Mouse (Mus musculus) brown adipose tissue, adult 24 weeks (tissue): ENCODE measurements around the gene Slc30a7. TPM values are rescaled to one million over a fixed set of nuclear protein-coding genes. Genes with fewer than 3 reads are reported as not detected.
"Not testable (repeated sequence)": the region's sequence is repeated elsewhere in the genome, so short reads cannot be mapped to it uniquely, and the experiment has no call there.

Source experiments
- H3K27ac ChIP-seq: fragments of 200-500 bp; replicated peaks from 2 replicates; pipeline ENCODE4 v1.5.1; 2012; ENCODE audit warnings: low read depth, mild to moderate bottlenecking, low read length
- H3K4me1 ChIP-seq: fragments of 200-500 bp; 2 replicates; pipeline ENCODE4 v1.6.1; 2012; ENCODE audit warnings: low read length, mixed read lengths; ENCODE audit not compliant: control insufficient read depth, insufficient read depth, insufficient read length
- H3K4me3 ChIP-seq: fragments of 200-500 bp; 2 replicates; pipeline ENCODE4 v1.5.1; 2012; ENCODE audit warnings: low read depth, mild to moderate bottlenecking, low read length, moderate library complexity; ENCODE audit not compliant: insufficient read depth
- polyA plus RNA-seq: library from polyadenylated mRNA; stranded (reverse); fragments of >200 nt; gene quantifications from 2 replicates; pipeline ENCODE4 v1.2.4, GENCODE M21; 2012; ENCODE audit not compliant: missing spikeins, insufficient read depth, insufficient read length

Slc30a7 gene
- polyA plus RNA-seq, 1 experiment, result 2.1 TPM

GRCm38 (mm10) chr3:115944376-115944775 is 62.8 kb downstream of the Slc30a7 start:
- Histone ChIP-seq H3K4me3 (no peak overlapping the region), H3K27ac (no peak overlapping the region), H3K4me1 (no peaks in the 10 kb centered on the region)

GRCm38 (mm10) chr3:115941464-115941863 is 65.7 kb downstream of the Slc30a7 start:
- no peak overlapping the region for H3K4me3 ChIP-seq

GRCm38 (mm10) chr3:115940510-115940909 is 66.7 kb downstream of the Slc30a7 start:
- H3K27ac ChIP-seq, result no peak overlapping the region
- no peaks in the 10 kb centered on the region for H3K4me1 ChIP-seq
- no peak overlapping the region for H3K4me3 ChIP-seq

More at GRCm38 (mm10) chr3:115941464-115941863, 65.7 kb downstream of the Slc30a7 start:
- H3K4me1 ChIP-seq, result no peaks in the 10 kb centered on the region
- H3K27ac ChIP-seq, result no peak overlapping the region

DNA sequence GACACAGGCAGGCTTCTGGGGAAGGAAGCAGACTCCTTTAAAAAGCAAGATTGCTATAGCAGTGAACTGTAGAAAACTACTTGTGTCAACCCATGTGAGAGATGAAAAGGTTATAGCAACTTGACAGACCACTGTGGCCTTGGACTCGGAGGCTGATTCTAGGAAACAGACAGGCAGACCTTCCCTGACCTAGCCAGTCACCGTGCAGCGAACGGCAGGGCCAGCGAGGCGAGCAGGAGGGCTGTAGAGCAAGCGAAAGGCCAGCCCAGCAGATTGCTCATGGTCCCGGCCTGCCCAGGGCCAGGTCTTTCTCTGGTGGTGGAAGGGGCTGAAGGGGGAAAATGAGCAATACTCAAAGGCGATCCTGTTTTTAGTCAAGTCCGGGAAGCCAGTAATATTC is 69.4 kb downstream of the Slc30a7 start:
- H3K4me3 ChIP-seq, result no peak overlapping the region
- no peaks in the 10 kb centered on the region for H3K4me1 ChIP-seq
- no peak overlapping the region for H3K27ac ChIP-seq

DNA sequence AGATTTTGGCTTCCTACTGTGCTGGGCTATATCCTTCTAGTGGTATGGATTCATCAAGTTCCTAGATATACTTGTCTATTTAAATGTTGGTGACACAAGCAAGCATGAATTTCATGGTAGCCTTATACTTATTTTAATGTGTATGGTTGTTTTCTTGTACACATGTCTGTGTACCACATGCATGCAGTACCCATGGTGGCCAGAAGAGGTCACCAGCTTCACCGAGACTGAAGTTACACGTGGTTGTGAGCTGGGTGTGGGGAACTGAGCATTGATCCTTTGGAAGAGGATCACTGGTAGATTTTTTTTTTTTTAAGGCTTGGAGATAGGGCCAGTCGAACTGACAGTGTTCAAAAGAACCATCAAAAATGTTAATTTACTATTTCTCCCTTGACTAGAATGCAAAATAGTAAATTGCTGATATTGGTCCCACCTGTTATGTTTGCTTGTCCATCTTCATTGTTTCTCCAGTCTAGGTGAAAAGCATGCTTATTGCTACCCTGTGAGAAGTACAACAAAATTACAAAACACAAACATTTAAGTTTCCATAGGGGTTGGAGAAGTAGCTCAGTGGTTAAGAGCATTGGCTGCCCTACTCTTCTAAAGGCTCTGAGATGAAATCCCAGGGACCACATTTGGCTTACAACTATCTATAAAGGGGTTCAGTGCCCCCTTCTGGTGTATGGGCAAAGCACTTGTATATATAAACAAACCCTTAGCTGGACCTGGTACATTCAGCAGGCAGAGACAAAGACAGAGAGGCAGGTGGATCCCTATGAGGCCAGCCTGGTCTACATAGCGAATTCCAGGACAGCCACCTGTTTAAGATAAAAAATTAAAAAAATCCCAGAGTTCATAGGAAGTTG is 70.2 kb downstream of the Slc30a7 start:
- Histone ChIP-seq H3K27ac (no peak overlapping the region), H3K4me3 (no peak overlapping the region), H3K4me1 (no peaks in the 10 kb centered on the region)

- H3K4me1 ChIP-seq, result no peaks in the 10 kb centered on the region
- H3K4me3 ChIP-seq, result no peak overlapping the region
- H3K27ac ChIP-seq, result no peak overlapping the region
Measured at GRCm38 (mm10) chr3:115933293-115934186, 73.7 kb downstream of the Slc30a7 start.

- Histone ChIP-seq H3K4me1 (no peaks in the 10 kb centered on the region), H3K27ac (no peak overlapping the region), H3K4me3 (no peak overlapping the region)
Measured at GRCm38 (mm10) chr3:115931701-115932100, 75.5 kb downstream of the Slc30a7 start.

DNA sequence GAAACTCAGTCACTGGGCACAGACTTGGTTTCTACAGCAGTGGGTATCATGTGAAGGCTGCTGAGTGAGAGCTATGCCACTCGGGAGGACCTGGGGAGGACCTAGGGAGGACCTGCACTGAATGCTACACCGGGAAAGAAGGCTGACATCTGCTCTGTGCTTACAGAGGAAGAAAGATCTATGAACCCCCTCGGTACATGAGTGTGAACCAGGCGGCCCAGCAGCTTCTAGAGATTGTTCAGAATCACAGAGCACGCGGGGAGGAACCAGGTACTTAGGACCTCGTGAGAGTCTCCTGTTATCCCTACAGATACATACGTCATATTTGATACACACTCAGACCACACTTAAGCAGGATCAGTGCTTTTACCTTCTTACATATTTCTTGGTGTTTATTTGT is 80.7 kb downstream of the Slc30a7 start:
- H3K4me3 ChIP-seq, result no peak overlapping the region
- no peak overlapping the region for H3K27ac ChIP-seq
- no peaks in the 10 kb centered on the region for H3K4me1 ChIP-seq

- no peak overlapping the region for H3K27ac ChIP-seq
- no peak overlapping the region for H3K4me3 ChIP-seq
- H3K4me1 ChIP-seq, result no peaks in the 10 kb centered on the region
Measured at GRCm38 (mm10) chr3:115924401-115925190, 82.6 kb downstream of the Slc30a7 start.

GRCm38 (mm10) chr3:115907406-115907805 is 99.8 kb downstream of the Slc30a7 start:
- not testable (repeated sequence) for H3K27ac ChIP-seq, H3K4me3 ChIP-seq

GRCm38 (mm10) chr3:115905567-115905966 is 101.6 kb downstream of the Slc30a7 start:
- no peaks in the 10 kb centered on the region for H3K4me1 ChIP-seq
- H3K4me3 ChIP-seq, result no peak overlapping the region

More at GRCm38 (mm10) chr3:115907406-115907805, 99.8 kb downstream of the Slc30a7 start:
- H3K4me1 ChIP-seq, result not testable (repeated sequence)

DNA sequence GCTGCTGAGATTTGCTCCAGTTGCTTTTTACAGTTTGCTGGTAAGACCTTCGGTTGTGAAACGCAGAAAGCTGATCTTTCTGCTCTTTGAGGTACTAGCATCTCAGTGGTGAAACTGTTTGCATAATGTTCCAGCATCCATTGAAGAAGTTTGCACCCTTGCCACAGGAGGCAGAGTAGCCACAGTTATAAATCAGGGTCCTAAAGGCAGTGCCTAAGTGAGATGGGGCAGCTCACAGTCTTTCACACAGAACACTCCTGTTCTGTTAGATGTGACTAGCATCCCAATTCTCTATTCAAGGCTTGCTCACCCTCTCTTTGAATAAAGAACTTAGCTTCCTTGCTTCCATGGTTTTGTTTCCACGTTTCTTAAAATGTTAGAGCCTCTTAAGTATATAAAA is 102.1 kb downstream of the Slc30a7 start:
- Histone ChIP-seq H3K4me1 (no peaks in the 10 kb centered on the region), H3K27ac (no peak overlapping the region), H3K4me3 (no peak overlapping the region)

More at GRCm38 (mm10) chr3:115905567-115905966, 101.6 kb downstream of the Slc30a7 start:
- H3K27ac ChIP-seq, result no peak overlapping the region

GRCm38 (mm10) chr3:115902301-115902956 is 104.8 kb downstream of the Slc30a7 start:
- Histone ChIP-seq H3K4me1 (no peaks in the 10 kb centered on the region), H3K4me3 (no peak overlapping the region), H3K27ac (no peak overlapping the region)

DNA sequence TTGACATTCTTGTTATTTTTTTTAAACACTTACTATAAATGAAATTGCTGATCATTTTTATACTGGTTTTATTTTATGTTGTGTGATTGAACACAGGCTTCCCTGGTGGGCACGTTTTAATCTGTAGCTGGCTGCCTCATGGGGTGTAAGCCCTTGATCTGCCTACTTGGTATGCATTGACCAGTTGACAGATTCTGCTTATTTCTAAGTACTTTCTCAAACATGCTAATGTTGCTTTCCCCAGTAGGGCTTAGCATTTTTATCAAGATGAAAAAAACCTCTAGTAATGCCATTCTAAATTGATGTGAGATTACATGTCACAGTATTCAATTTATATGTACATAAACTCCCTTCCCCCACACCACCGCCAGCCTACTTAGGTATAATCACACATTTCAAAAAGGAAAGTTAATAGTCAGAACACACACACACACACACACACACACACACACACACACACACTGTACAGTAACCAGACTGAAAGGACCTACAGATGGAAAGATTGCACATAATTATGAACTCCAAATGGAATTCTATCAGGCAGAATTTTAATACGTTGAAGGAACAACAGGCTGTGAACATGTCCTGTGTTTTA is 108.8 kb downstream of the Slc30a7 start:
- Histone ChIP-seq H3K27ac (no peak overlapping the region), H3K4me3 (no peak overlapping the region), H3K4me1 (no peaks in the 10 kb centered on the region)
